Mouse (Mus musculus): ENCODE results near the gene Mertk. TPM values are rescaled to one million over a fixed set of nuclear protein-coding genes. Genes with fewer than 3 reads are reported as not detected.
A peak's percentile ranks its signal among the peaks of the same experiment; 100 is the strongest.

The Mertk gene
- polyA plus RNA-seq, 1 experiment = 9.3 TPM

GRCm38 (mm10) chr2:128715979-128716378, 17.2 kb downstream of the Mertk start:
- H3K4me1 ChIP-seq (ENCODE audit: control insufficient read depth, insufficient read depth, low read length) = peaks cover 11% of the 10 kb centered on the region

GRCm38 (mm10) chr2:128719380-128719779, 20.6 kb downstream of the Mertk start:
- no peak overlapping the region for H3K4me3 ChIP-seq (ENCODE audit: insufficient read depth, low read length)
- TF ChIP-seq POLR2A (IDR thresholded peaks at IDR 0.05; ENCODE audit: low read depth, low read length) (no peak), CTCF (IDR thresholded peaks at IDR 0.05; ENCODE audit: borderline replicate concordance, insufficient read depth, low read length) (no peak)
- peaks cover 5% of the 10 kb centered on the region for H3K4me1 ChIP-seq (ENCODE audit: control insufficient read depth, insufficient read depth, low read length)
- no peak overlapping the region for H3K27ac ChIP-seq (ENCODE audit: insufficient read depth, low read length)

More at GRCm38 (mm10) chr2:128715979-128716378, 17.2 kb downstream of the Mertk start:
- TF ChIP-seq CTCF (IDR thresholded peaks at IDR 0.05; ENCODE audit: borderline replicate concordance, insufficient read depth, low read length) (no peak), POLR2A (IDR thresholded peaks at IDR 0.05; ENCODE audit: low read depth, low read length) (no peak)
- H3K27ac ChIP-seq (ENCODE audit: insufficient read depth, low read length) = no peak overlapping the region
- H3K4me3 ChIP-seq (ENCODE audit: insufficient read depth, low read length) = no peak overlapping the region

GRCm38 (mm10) chr2:128722106-128722710, 23.5 kb downstream of the Mertk start:
- TF ChIP-seq POLR2A (IDR thresholded peaks at IDR 0.05; ENCODE audit: low read depth, low read length) = no peak
- no peaks in the 10 kb centered on the region; the same call in 1 of the 2 replicates for H3K4me1 ChIP-seq (ENCODE audit: control insufficient read depth, insufficient read depth, low read length)
- H3K27ac ChIP-seq (ENCODE audit: insufficient read depth, low read length) = no peak overlapping the region
- no peak overlapping the region for H3K4me3 ChIP-seq (ENCODE audit: insufficient read depth, low read length)

- Histone ChIP-seq H3K27ac (ENCODE audit: insufficient read depth, low read length) (no peak overlapping the region), H3K4me1 (ENCODE audit: control insufficient read depth, insufficient read depth, low read length) (no peaks in the 10 kb centered on the region), H3K4me3 (ENCODE audit: insufficient read depth, low read length) (no peak overlapping the region)
- no peak for TF ChIP-seq POLR2A (IDR thresholded peaks at IDR 0.05; ENCODE audit: low read depth, low read length)
- TF ChIP-seq CTCF (IDR thresholded peaks at IDR 0.05; ENCODE audit: borderline replicate concordance, insufficient read depth, low read length) = no peak
Measured at GRCm38 (mm10) chr2:128726067-128726466, 27.3 kb downstream of the Mertk start.

- Histone ChIP-seq H3K4me3 (ENCODE audit: insufficient read depth, low read length) (no peak overlapping the region), H3K27ac (ENCODE audit: insufficient read depth, low read length) (no peak overlapping the region), H3K4me1 (ENCODE audit: control insufficient read depth, insufficient read depth, low read length) (peaks cover 3% of the 10 kb centered on the region)
- no peak for TF ChIP-seq POLR2A (IDR thresholded peaks at IDR 0.05; ENCODE audit: low read depth, low read length)
- no peak for TF ChIP-seq CTCF (IDR thresholded peaks at IDR 0.05; ENCODE audit: borderline replicate concordance, insufficient read depth, low read length)
Measured at GRCm38 (mm10) chr2:128726626-128727025, 27.9 kb downstream of the Mertk start.

- Histone ChIP-seq H3K4me1 (ENCODE audit: control insufficient read depth, insufficient read depth, low read length) (peaks cover 10% of the 10 kb centered on the region), H3K27ac (ENCODE audit: insufficient read depth, low read length) (no peak overlapping the region), H3K4me3 (ENCODE audit: insufficient read depth, low read length) (no peak overlapping the region)
- TF ChIP-seq CTCF (IDR thresholded peaks at IDR 0.05; ENCODE audit: borderline replicate concordance, insufficient read depth, low read length) (no peak), POLR2A (IDR thresholded peaks at IDR 0.05; ENCODE audit: low read depth, low read length) (no peak)
Measured at GRCm38 (mm10) chr2:128727552-128727951, 28.8 kb downstream of the Mertk start.

GRCm38 (mm10) chr2:128728066-128728465, 29.3 kb downstream of the Mertk start:
- TF ChIP-seq POLR2A (IDR thresholded peaks at IDR 0.05; ENCODE audit: low read depth, low read length) = no peak
- no peak for TF ChIP-seq CTCF (IDR thresholded peaks at IDR 0.05; ENCODE audit: borderline replicate concordance, insufficient read depth, low read length)
- no peak overlapping the region for H3K27ac ChIP-seq (ENCODE audit: insufficient read depth, low read length)
- H3K4me1 ChIP-seq (ENCODE audit: control insufficient read depth, insufficient read depth, low read length) = peaks cover 11% of the 10 kb centered on the region
- H3K4me3 ChIP-seq (ENCODE audit: insufficient read depth, low read length) = no peak overlapping the region

GRCm38 (mm10) chr2:128729141-128729540, 30.4 kb downstream of the Mertk start:
- Histone ChIP-seq H3K27ac (ENCODE audit: insufficient read depth, low read length) (no peak overlapping the region), H3K4me1 (ENCODE audit: control insufficient read depth, insufficient read depth, low read length) (peaks cover 11% of the 10 kb centered on the region), H3K4me3 (ENCODE audit: insufficient read depth, low read length) (no peak overlapping the region)
- TF ChIP-seq CTCF (IDR thresholded peaks at IDR 0.05; ENCODE audit: borderline replicate concordance, insufficient read depth, low read length) = no peak
- TF ChIP-seq POLR2A (IDR thresholded peaks at IDR 0.05; ENCODE audit: low read depth, low read length) = no peak

GRCm38 (mm10) chr2:128731514-128731913, 32.8 kb downstream of the Mertk start:
- TF ChIP-seq POLR2A (IDR thresholded peaks at IDR 0.05; ENCODE audit: low read depth, low read length) = no peak
- no peak for TF ChIP-seq CTCF (IDR thresholded peaks at IDR 0.05; ENCODE audit: borderline replicate concordance, insufficient read depth, low read length)
- H3K4me1 ChIP-seq (ENCODE audit: control insufficient read depth, insufficient read depth, low read length) = peaks cover 16% of the 10 kb centered on the region
- H3K4me3 ChIP-seq (ENCODE audit: insufficient read depth, low read length) = no peak overlapping the region
- peak overlapping the region; percentile 47; the same call in 1 of the 2 replicates for H3K27ac ChIP-seq (ENCODE audit: insufficient read depth, low read length)

- Histone ChIP-seq H3K4me3 (ENCODE audit: insufficient read depth, low read length) (no peak overlapping the region), H3K4me1 (ENCODE audit: control insufficient read depth, insufficient read depth, low read length) (peaks cover 16% of the 10 kb centered on the region), H3K27ac (ENCODE audit: insufficient read depth, low read length) (peak overlapping the region; percentile 47; the same call in 1 of the 2 replicates)
- no peak for TF ChIP-seq POLR2A (IDR thresholded peaks at IDR 0.05; ENCODE audit: low read depth, low read length)
- TF ChIP-seq CTCF (IDR thresholded peaks at IDR 0.05; ENCODE audit: borderline replicate concordance, insufficient read depth, low read length) = no peak
Measured at GRCm38 (mm10) chr2:128731951-128732350, 33.2 kb downstream of the Mertk start.

All from embryonic fibroblast, embryonic 13.5 days (primary cell).